Mouse (Mus musculus): ENCODE data around the gene Msh5.

DNA sequence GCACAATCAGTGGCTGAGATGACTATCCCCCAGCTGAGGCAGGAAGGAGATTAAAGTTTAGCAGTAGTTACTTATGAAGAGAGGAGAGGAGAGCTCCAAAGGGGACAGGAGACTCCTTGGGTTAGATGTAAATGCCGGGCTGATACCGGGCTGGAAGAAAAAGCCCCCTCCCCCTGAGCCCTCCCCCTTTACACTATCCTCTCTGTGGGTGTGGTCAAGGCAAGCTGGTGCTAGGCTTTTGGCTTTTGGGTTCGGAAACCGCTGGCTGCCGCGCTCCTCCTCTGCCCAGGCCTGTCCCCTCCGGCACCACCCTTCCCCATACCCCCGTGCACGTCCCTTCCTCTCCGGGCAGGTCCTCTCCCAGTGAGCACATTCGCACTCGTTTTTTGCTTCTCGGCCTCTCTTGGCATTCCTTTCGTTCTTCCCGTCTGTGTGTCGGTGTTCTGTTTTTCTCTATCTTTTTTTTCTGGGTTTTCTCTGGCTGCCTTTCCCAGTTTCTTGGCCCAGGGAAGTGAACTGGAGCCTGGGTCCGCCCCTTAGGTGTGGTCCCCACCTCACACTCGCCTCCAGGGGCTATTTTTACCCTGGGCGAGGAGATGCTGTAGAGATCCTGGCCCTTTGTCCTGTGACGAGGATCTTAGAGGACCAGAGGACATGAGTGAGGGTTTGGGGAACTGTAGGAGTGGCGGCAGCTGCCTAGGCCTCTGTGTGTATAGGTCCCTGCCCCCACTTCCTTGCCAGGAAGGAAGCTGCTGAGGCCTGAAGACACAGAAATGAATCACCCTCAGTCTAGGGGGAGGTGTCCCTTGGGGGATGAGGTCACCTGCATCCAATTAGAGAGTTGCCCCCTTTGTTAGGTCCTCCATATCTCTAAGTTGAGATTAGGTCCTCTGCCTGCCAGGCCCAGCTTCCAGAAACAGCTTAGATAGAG is 4.9 kb upstream of the Msh5 start:
- TF ChIP-seq ZC3H11A (IDR thresholded peaks at IDR 0.05; ENCODE audit: low read depth, low read length) (0 out of 2 replicates have a peak, but pooled peaks have one; percentile 16), TAL1 (IDR thresholded peaks at IDR 0.05; ENCODE audit: low read length) (no peak), TCF12 (IDR thresholded peaks at IDR 0.05; ENCODE audit: low read depth, low read length) (no peak; the same call in 1 of the 2 replicates), EP300 (IDR thresholded peaks at IDR 0.05; ENCODE audit: low read depth in 1 of 2, low read length in 2 of 2) (peak; percentile 10 to 60; a peak in 2 of 4 replicates), CTCF (IDR thresholded peaks at IDR 0.05 in 2 of 3, conservative IDR thresholded peaks at IDR 0.05 in 1 of 3; ENCODE audit: control insufficient read depth in 1 of 3, insufficient read depth in 1 of 3, low read depth in 2 of 3, low read length in 3 of 3, poor library complexity in 1 of 3, severe bottlenecking in 1 of 3) (no peak), JUND (IDR thresholded peaks at IDR 0.05; ENCODE audit: low read depth, low read length) (peak; percentile 67; the same call in 1 of the 2 replicates), NELFE (IDR thresholded peaks at IDR 0.05; ENCODE audit: low read depth, low read length) (peak; percentile 87)

All from MEL (cell line).